Mouse (Mus musculus) embryonic fibroblast, embryonic 13.5 days (primary cell): Measurements from ENCODE around the gene Smc3. TPM values are rescaled to one million over a fixed set of nuclear protein-coding genes. Genes with fewer than 3 reads are reported as not detected.

Experiments
- H3K27ac ChIP-seq: 2 replicates; pipeline ENCODE4 v1.5.1; 2012; ENCODE audit warnings: low read length, control low read depth, inconsistent platforms; ENCODE audit not compliant: insufficient read depth
- H3K4me1 ChIP-seq: 2 replicates; pipeline ENCODE4 v1.6.1; 2011; ENCODE audit warnings: low read length; ENCODE audit not compliant: control insufficient read depth, insufficient read depth
- H3K4me3 ChIP-seq: 2 replicates; pipeline ENCODE4 v1.5.1; 2011; ENCODE audit warnings: mild to moderate bottlenecking, control low read depth, low read length; ENCODE audit not compliant: insufficient read depth
- CTCF ChIP-seq: IDR thresholded peaks from 2 replicates; pipeline ENCODE4 v1.5.1; 2011; ENCODE audit warnings: mild to moderate bottlenecking, control low read depth, low read length, moderate library complexity, borderline replicate concordance; ENCODE audit not compliant: insufficient read depth
- POLR2A ChIP-seq: IDR thresholded peaks from 2 replicates; pipeline ENCODE4 v1.6.1; 2011; ENCODE audit warnings: low read depth, mild to moderate bottlenecking, control low read depth, low read length, moderate library complexity
- polyA plus RNA-seq: library from polyadenylated mRNA; stranded (reverse); fragments of >200 nt; gene quantifications from 2 replicates; pipeline ENCODE4 v1.2.4, GENCODE M21; 2011; ENCODE audit warnings: low read depth; ENCODE audit not compliant: missing spikeins, insufficient read length

Smc3 gene
- polyA plus RNA-seq, 1 experiment, result 67.8 TPM

DNA sequence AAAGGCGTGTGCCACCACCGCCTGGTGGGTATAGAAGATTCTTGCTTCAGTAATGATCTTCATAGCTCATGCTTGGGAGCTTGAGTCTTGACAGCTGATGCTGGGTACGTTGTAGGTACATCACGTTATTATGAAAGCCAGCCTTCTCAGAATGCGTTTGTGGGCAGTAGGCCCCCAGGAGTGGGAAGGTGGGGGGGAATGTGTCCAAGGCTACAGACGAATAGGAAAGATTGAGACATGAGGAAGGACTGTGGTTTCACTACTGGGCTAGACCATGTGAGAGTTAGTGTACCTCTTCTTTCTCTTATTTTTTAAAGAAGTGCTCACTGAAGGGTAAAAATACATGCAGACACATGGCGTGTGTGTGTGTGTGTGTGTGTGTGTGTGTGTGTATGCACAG, 68.6 kb downstream of the Smc3 start:
- H3K4me3 ChIP-seq, result no peak overlapping the region
- H3K27ac ChIP-seq, result no peak overlapping the region
- no peaks in the 10 kb centered on the region for H3K4me1 ChIP-seq
- TF ChIP-seq POLR2A (no peak), CTCF (no peak)

DNA sequence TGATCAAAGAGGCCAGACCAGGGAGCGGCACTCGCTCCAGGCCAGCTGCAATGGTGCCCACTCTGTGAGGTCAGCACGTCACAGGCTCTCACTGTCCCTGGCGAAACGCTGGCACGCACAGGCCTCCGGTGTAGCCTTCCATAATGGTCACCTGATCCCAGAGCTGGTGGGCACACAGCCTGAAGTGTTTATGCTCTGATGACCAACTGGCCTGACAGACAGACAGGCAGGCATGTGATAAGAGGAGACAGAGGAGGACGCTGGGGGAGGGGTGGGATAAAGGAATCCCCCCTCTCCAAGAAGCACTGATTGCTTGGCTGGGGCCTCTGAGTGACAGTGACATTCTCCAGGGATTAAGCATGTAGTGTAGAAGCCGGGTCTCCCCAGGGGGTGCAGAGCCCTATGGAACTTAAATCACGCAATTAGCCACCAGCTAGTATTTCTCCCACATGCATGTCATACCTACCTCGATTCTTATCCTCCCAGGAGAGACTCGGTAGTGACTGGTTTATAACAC, 70.5 kb downstream of the Smc3 start:
- H3K4me3 ChIP-seq, result no peak overlapping the region

DNA sequence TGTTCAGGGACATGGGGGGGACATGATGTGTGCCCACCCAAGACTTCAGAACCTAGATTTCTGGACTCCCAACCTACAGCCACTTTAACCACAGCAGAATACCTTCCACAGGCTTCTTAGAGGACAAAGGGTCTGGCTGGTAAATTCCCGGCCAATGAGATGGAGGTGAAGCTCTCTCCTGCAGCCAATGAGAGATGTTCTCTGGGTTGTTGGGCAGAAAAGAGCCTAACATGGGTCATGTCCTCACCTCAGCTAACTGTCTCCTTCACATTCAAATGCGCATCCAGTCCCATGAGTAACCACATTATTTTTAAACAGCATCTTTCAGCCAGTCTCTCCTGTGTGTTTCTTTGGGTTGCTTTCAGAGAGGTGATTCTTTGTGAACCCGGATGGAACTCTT, 71.2 kb downstream of the Smc3 start:
- H3K4me3 ChIP-seq, result no peak overlapping the region
- no peak overlapping the region for H3K27ac ChIP-seq
- H3K4me1 ChIP-seq, result 0 out of 2 replicates have a peak, but pooled peaks cover 2% of the 10 kb centered on the region
- no peak for TF ChIP-seq CTCF
- no peak for TF ChIP-seq POLR2A

More for the DNA sequence above, 70.5 kb downstream of the Smc3 start:
- H3K4me1 ChIP-seq, result 0 out of 2 replicates have a peak, but pooled peaks cover 2% of the 10 kb centered on the region
- TF ChIP-seq CTCF (no peak), POLR2A (no peak)
- H3K27ac ChIP-seq, result no peak overlapping the region

DNA sequence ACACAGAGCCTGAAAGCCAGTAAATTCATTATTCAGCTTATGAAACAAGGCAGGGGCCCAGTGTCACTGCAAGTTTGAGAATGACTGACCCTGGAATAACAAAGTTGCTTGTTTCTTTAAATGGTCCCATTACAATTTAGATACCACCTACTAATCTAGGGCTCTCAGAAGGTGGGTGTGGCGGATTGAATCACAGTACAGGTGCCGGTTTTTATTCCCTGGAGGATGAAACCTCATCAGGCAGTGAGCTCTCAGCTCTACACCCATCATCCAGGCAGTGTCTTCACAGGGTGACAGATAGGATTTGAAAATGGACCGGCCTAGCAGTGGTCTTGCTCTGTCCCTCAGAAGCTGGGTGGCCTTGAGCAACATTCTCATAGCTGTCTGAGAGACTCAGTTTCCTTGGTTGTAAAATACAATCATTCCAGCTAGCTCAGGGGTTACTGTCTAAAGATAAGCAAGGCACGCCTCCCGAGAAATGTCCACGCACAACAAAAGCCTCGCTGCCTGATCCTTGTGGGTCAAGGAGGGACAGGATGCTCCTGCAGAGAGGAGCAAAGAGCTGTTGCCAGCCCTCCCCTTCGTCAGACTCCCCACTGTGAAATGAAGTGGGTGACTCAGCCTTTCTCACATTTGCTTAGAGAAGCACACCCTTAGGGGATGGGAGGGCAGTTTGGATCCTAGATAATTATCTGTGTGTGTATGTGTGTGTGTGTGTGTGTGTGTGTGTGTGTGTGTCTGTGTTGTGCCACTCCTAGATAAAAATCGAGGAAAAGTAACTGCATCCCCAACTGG, 74.1 kb downstream of the Smc3 start:
- TF ChIP-seq POLR2A (no peak), CTCF (no peak)
- no peak overlapping the region for H3K27ac ChIP-seq
- peaks cover 2% of the 10 kb centered on the region; the same call in 1 of the 2 replicates for H3K4me1 ChIP-seq
- H3K4me3 ChIP-seq, result no peak overlapping the region

DNA sequence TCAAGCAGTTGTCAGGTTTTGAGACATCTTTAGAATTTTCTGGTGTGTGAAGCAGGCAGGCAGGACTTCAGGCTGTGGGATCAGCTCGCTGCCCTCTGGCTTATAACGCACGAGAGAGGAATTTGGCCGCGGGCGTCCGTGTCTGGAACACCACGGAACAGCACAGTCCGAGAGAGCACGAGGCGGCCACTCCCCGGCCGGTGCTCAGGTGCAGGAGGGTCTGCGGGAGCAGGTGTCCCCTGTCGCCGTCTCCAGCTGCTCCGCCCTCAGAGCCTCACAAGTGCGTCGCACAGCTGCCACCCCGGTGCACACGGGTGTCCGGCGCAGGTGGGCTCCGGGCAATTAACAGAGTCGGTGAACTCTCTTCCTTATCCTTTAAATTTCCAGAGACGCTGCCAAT, 76.0 kb downstream of the Smc3 start:
- Histone ChIP-seq H3K4me1 (peaks cover 2% of the 10 kb centered on the region; the same call in 1 of the 2 replicates), H3K4me3 (peak overlapping the region; percentile 51; the same call in 1 of the 2 replicates), H3K27ac (no peak overlapping the region)
- TF ChIP-seq POLR2A (no peak), CTCF (no peak)

DNA sequence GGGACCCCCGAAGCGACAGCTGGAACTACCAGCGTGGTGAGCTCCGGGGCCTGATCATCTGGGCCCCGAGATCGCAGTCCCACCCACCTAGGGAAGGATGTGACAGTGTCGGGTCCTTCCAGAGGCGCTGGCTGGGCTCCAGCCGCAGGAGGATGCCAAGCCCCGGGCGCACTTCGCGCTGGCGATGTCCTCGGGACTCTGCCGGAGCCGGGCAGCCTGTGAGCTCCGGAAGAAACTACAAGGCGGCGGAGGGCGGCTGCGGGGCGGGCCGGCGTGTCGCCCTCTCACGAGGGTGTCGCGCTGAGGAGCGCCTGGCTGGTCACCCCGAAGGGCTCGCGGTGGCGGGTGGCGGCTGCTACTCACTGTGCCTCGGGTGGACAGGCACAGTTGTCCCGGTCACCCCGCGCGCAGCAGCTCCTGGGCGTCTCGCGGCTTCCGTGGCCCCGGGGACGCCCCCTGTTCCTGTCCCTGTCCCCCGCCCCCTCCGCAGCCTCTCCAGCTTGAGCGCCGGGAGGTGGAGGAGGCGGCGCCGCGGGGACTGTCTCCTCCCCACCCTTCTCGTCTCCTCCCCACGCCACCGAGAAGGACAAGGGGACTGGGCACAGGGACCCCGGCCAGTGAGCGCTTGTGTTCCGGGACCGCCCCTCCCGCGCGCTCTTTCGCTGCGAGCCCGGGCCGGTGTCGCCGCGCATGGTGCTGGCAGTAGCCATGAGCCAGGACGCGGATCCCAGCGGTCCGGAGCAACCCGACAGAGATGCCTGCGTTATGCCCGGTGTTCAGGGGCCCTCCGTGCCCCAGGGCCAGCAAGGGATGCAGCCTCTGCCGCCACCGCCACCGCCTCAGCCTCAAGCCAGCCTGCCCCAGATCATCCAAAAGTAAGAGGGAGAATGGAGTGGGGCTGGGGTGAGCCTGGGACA, 76.8 kb downstream of the Smc3 start, which contains the start of gene Rbm20:
Rbm20 (plus strand) TSS at position 589 of the 917 bp plus-strand sequence.
- TF ChIP-seq CTCF (no peak), POLR2A (no peak)
- H3K4me3 ChIP-seq, result peak within 1 kb of the TSS; percentile 51
- peaks cover 2% of the 10 kb centered on the region; the same call in 1 of the 2 replicates for H3K4me1 ChIP-seq
- H3K27ac ChIP-seq, result no peak within 1 kb of the TSS

DNA sequence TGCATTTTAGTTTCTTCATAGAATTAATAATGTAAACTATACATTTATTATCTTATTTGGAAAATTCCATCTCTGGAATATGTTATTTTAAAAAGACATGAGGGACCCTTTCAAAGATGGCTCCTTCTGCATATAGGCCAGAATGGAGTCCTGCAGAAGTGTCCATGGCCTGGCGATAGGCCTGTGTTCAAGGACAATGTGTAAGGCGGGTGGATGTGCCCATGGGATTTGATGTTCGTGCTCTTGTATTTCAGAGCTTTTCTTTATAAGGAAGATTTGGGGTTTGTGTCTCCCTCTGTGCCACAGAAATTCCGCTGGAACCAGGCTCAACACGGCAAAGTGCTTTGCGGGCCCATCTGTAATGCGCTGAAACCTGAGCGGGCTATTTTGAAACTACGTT, 79.0 kb downstream of the Smc3 start:
- Histone ChIP-seq H3K27ac (no peak overlapping the region), H3K4me1 (peaks cover 2% of the 10 kb centered on the region; the same call in 1 of the 2 replicates), H3K4me3 (no peak overlapping the region)
- TF ChIP-seq POLR2A (no peak), CTCF (no peak)

DNA sequence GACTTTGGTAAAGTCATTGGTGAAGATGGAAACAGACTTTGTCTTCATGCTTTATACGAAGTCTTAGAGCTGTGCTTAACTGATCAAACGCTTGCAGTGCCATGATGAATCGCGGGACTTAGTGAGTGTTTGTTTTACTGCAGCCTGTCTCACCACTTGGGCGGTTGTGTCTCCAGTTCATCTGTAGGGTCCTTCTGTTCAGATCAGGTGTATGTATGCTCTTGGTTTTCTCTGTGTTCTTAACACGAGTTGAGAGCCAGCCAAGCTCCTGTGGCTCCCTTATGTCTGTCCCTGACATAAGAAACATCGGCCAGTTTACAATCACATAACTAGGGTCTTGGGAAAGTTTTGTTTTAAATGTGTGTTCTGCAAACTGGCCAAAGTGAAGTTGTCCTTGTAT, 79.8 kb downstream of the Smc3 start:
- no peak overlapping the region for H3K27ac ChIP-seq
- no peak overlapping the region for H3K4me3 ChIP-seq

DNA sequence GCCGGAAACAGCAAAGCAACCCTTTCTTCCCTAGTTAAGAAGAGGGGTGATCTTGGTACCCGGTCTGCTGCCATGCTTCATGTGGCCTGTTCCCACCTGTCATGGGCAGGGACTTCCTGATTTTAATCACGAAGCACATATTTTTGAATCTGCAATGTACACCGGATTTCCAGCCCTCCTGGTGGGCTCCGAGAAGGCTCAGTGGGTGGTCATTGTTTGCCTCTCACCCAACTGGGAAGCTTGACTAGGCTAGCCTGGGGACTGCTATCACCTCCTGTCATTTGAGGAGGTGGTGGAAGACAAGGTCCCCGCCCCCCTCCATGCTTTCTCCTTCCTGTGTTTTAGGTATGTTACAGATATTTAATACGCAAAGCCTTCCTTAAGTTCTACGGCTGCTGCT, 82.2 kb downstream of the Smc3 start:
- H3K27ac ChIP-seq, result no peak overlapping the region
- no peak for TF ChIP-seq POLR2A
- TF ChIP-seq CTCF, result no peak
- H3K4me1 ChIP-seq, result no peaks in the 10 kb centered on the region; the same call in 1 of the 2 replicates
- H3K4me3 ChIP-seq, result no peak overlapping the region

More for the DNA sequence above, 79.8 kb downstream of the Smc3 start:
- TF ChIP-seq POLR2A (no peak), CTCF (no peak)
- no peaks in the 10 kb centered on the region; the same call in 1 of the 2 replicates for H3K4me1 ChIP-seq

DNA sequence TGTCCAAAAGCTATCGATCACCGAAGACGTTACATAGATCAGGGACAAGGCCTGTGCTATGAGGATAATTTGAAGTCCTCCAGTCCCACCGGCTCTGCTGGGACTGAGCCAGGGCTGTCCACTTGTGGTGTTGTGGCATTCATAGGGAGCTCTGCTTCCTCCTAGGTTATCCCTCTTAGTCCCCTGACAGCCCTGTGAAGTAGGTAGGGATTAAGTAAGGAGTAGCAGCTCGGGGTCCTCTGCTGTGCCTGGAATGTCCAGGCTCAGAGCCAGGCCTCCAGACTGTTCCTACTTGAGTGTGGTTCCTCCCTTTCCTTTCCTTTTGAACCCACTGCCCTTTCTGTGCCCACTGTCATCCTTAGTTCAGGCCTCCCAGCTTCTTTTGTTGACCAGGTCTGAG, 87.4 kb downstream of the Smc3 start:
- TF ChIP-seq POLR2A (no peak), CTCF (no peak)
- Histone ChIP-seq H3K27ac (no peak overlapping the region), H3K4me1 (no peaks in the 10 kb centered on the region)

More for the DNA sequence above, 87.4 kb downstream of the Smc3 start:
- H3K4me3 ChIP-seq, result no peak overlapping the region
